Mouse (Mus musculus) erythroblast, embryonic 14.5 days (primary cell): Measurements from ENCODE around the gene Ambra1.

Source experiments
- GATA1 ChIP-seq: IDR thresholded peaks from 2 replicates; pipeline ENCODE4 v1.6.1; 2012; ENCODE audit warnings: low read length, inconsistent platforms, mixed read lengths
- TAL1 ChIP-seq: IDR thresholded peaks from 3 replicates; pipeline ENCODE4 v1.6.1; 2012; ENCODE audit warnings: low read length, inconsistent platforms, mixed read lengths

DNA sequence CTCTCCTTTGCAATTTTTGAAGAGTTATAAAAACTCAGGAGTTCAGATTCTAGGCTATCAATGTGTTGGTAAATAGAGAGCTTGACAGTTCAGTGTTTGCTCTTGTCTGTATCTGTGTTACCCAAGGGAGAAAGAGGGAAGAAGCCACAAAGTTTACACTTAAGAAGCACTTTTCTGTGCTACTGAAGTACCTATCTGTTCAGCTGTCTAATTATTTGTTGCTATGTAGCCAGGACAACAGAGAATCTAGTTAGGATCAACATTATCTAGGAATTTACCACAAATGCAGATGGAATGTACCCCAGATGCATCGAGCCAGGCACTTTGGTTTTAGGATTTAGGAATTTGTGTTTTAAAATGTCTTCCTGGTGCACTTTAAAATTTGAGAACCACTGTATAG lies 104.3 kb downstream of the Ambra1 start:
- no peak for TF ChIP-seq GATA1
- TF ChIP-seq TAL1, result no peak
